ENCODE assay signal across 8 mouse cellular contexts in the genomic region with DNA sequence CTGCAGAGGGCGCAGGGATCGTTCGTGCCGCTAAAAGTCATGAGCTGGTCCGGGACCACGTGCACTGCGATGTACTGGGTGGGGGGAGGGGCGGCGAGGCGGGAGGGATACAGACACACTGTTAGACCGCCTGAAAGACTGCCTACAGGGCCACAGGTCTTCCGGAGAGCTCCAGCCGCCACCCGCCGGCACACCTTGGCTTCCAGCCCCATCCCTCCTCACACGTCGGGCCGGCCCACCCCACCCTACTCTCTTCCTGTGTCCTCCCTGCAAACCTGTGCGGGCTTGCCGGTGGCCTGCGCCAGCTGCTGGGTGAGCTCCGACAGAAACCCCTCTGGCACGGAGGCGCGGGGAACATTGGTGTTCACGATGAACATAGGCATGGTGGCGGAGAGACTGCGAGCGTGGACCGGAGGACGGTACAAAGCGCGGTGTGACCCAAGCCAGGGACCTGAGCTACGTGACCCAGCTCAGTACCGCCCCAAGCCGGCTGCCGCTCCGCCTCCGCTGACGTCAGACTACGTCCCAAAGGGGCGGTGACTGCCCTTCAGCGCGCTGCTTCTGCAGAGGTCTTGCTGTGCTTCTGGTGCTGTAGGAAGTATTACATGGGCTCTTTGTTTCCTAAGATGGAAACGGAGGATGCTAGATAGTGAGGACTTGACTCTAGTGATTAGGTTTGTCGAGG. TPM values are rescaled to one million over a fixed set of nuclear protein-coding genes. Genes with fewer than 3 reads are reported as not detected.
A peak's percentile ranks its signal among the peaks of the same experiment; 100 is the strongest.
DNase-seq lines count a peak whose midpoint lies in the region; ATAC-seq lines count a peak whose summit lies in the region.
"Not testable (repeated sequence)": the region's sequence is repeated elsewhere in the genome, so short reads cannot be mapped to it uniquely, and the experiment has no call there.

TSS of gene Mif (minus strand) at position 455 of the 685 bp plus-strand sequence.

- H3K4me3 ChIP-seq in hindbrain, embryonic 15.5 days = peak within 1 kb of the TSS; percentile 90
- H3K4me3 ChIP-seq in macrophage (ENCODE audit: inconsistent target) = peak within 1 kb of the TSS; percentile 49

- under 1% methylated on average over 45 of the region's 46 CpGs for WGBS in hindbrain, embryonic 15.5 days
- 1% methylated on average over 34 of the region's 46 CpGs for WGBS in macrophage (ENCODE audit: missing documents)

- DNase-seq in R1 (ENCODE audit: low read depth, low spot score) = peak; percentile 93
- DNase-seq in cerebellum, postnatal 25 days = peak; percentile 90 to 91
- DNase-seq in frontal cortex, postnatal 36 days (ENCODE audit: low spot score in 2 of 2) = peak; percentile 84 to 89
- DNase-seq in left cerebral cortex, adult 18-20 months (ENCODE audit: low spot score in 2 of 2) = peak; percentile 80 to 88
- peak; percentile 87 for DNase-seq in right cerebral cortex, adult 18-20 months
- DNase-seq in urinary bladder, postnatal 10 days (ENCODE audit: low spot score) = peak; percentile 47

- H3K27me3 ChIP-seq in hindbrain, embryonic 15.5 days = not testable (repeated sequence)

- H3K9me3 ChIP-seq in hindbrain, embryonic 15.5 days = not testable (repeated sequence)

- H3K79me2 ChIP-seq in macrophage (ENCODE audit: inconsistent target) = not testable (repeated sequence)

- peak within 1 kb of the TSS; percentile 57 for H3K4me2 ChIP-seq in hindbrain, embryonic 15.5 days

- H3K4me1 ChIP-seq in hindbrain, embryonic 15.5 days (replicated peaks) = peaks cover 33% of the 10 kb centered on the region

- H3K9ac ChIP-seq in hindbrain, embryonic 15.5 days = peak within 1 kb of the TSS; percentile 95

- not testable (repeated sequence) for H3K36me3 ChIP-seq in hindbrain, embryonic 15.5 days; macrophage (ENCODE audit: inconsistent target)

- peak within 1 kb of the TSS; percentile 97 for H3K27ac ChIP-seq in hindbrain, embryonic 15.5 days (replicated peaks)
- peak within 1 kb of the TSS; percentile 70 for H3K27ac ChIP-seq in macrophage

- peak; percentile 94 for ATAC-seq in hindbrain, embryonic 15.5 days (ENCODE audit: low FRiP score, low read depth)

RNA-seq across cellular contexts. Expression of gene Mif, which starts in this region (rescaled TPM):
- 1,663 and 1,704 TPM in 2 replicates for polyA plus RNA-seq in hindbrain, embryonic 15.5 days (2015; fragmentation: Nextera tagmentation; extraction: Ambion mirVana)
- 100 to 1,000 TPM; 526 to 535 TPM for total RNA-seq in left cerebral cortex, adult 18-20 months (2021)
- total RNA-seq in macrophage (2018; cell fraction: chromatin; rRNA removed) = 10 to 100 TPM in 7 of 26 experiments, 1 to 10 TPM in 16, not detected in 3; 3.2 to 74.7 (median 7.6) TPM
- total RNA-seq in macrophage (2018; cell fraction: cytosol; rRNA removed) = 100 to 1,000 TPM; 268 to 464 (median 337) TPM
- 10 to 100 TPM; 23.0 to 64.2 (median 37.3) TPM for total RNA-seq in macrophage (2018; cell fraction: nucleus; rRNA removed)
- 121 to 436 TPM (median 382 TPM) in 3 replicates for polyA plus RNA-seq in macrophage (2018)

Comparison
In these comparisons a context has a peak if more than half of its experiments do, and no peak if none do; other contexts are left out.
1. Peak in every context shown above with its lines: DNase-seq, ATAC-seq, H3K4me3 ChIP-seq and H3K27ac ChIP-seq.